Mouse (Mus musculus): ENCODE measurements around the gene Sgcb. TPM values are rescaled to one million over a fixed set of nuclear protein-coding genes. Genes with fewer than 3 reads are reported as not detected.

Gene Sgcb
- total RNA-seq (2021), result 10 to 100 TPM; 48.1 to 48.6 TPM

DNA sequence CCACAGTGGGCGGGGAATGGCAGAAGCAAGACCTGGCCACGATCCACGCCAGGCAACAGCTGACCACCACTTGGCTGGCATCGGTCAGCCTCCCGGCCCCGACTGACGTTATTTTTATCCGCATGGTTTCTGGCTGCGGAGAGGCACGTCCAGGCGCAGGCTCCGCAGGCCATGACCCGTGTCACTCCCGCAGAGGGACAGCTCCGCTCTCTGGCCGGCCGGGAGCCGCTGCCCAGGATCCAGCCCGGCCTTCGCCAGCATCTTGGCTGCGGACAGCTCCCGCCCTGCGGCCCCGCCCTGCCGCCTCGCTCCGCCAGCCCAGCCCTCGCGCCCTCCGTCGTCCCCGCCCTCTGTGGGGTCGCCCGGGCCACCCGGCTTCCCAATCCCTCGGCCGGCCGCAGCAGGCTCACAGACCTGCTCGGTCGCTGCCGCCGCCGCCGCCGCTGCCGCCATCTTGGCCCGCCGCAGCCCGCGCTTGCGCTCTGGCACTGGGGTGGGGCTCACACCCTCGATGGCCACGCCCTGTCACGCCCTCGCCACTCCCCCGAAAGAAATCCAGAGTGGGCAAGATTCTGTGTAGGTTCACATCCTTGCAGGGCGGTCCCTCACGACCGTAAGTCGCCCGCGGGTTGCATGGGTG, at the start of gene Sgcb:
Sgcb (minus strand) TSS at position 530 of the 640 bp plus-strand sequence.
- peak; percentile 84 to 89 for DNase-seq (ENCODE audit: low spot score in 2 of 2)
- intact Hi-C loops (cut with DNase I), result no loop called here

DNA sequence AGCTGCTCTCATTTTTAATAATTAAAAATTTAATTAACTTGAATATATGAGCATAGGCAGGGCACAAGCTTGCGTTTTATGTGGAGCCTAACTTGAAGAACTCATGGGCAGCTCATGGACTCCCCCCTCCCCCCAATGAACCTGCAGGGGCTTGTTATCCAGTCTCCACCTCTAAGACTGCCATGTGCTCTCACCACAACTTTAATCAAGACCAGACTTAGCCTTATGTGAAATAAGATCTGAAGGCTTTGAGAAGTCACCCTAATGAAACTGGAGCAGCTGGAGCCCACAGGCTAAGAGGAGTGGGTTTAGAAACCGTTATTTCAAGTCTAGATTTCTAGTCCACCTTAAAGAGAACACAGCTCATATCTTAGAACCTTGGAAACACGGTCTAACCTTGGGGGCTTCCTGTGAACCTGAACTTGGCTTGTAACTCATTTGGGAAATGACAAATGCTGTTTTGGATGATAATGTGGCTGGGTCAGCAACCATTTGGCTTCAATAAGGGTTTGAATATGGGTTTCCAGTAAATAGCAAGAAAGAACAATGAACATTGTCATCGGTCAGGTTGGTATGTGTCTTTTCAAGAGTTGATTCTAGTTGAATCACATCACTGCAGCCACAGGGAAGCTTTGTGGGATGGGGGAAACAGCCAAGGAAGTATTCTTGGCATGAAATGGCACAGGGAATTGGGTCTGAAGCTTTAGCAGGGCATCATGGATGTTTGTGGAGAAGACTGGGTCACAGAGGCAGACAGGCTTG, 46.8 kb upstream of the Sgcb start:
- intact Hi-C loops (cut with DNase I), result no loop called here
- no peak for DNase-seq (ENCODE audit: low spot score in 2 of 2)

- no peak for DNase-seq (ENCODE audit: low spot score in 2 of 2)
- intact Hi-C loops (cut with DNase I), result no loop called here
These were observed 46.2 kb upstream of the Sgcb start for GRCm38 (mm10) chr5:73693778-73694177.

DNA sequence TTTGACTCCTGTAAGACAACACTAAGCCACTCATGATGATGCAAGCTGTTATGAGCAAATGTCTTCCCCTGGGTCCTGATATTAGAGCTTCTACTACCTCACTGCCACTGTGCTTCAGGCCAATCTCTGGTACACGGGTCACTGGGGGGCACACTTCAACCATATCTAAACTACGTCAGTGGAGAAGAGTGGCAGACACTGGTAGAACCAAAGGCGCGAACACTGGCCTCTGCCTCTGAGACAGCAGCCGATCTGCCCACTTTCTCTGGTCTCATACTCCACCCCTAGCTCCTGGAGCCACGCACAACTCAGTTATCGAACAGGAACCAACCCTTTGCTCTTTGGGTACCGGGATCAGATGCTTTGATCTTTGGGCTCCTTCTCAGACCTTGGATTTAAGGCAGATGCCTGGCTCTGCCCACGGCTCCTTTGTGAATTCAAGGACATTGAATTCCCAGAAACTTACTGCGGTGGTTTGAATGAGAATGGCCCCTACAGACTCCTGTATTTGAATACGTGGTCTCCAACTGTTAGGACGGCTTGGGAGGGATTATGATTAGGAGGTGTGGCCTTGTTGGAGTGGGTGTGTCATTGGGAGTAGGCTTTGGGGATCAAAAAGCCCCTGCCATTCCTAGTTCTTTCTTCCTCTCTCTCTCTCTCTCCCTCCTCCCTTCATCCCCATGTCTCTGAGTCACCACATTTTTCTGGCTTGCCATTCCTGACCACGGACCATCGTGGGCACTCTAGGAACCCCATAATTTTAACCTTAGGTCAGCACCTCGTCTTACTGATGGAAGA, 44.3 kb upstream of the Sgcb start:
- intact Hi-C loops (cut with DNase I), result no loop called here
- no peak for DNase-seq (ENCODE audit: low spot score in 2 of 2)

- intact Hi-C loops (cut with DNase I), result no loop called here
- no peak for DNase-seq (ENCODE audit: low spot score in 2 of 2)
These were observed 42.6 kb upstream of the Sgcb start for GRCm38 (mm10) chr5:73690146-73690545.

DNA sequence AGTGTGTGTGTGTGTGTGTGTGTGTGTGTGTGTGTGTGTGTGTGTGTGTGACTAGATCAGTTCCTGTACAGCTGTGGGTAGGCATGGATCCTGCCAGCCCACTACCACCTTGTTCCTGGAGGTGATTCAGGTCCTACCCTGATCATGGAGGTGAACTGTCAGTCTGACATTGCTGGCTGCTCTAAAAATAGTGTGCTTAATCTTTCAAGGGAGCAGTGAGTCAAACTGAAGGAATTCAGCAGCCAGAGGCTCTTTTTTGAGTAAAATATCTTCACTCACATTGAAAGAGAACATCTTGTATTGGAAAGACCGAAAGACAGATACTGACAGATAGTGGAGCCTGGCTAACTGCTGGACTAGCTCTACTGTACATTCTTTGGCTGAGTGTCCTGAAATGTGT, 41.0 kb upstream of the Sgcb start:
- intact Hi-C loops (cut with DNase I), result loop anchor here (5.0 kb wide), 4 partner anchors 64 to 1469 kb away; no protein-coding TSS in a partner anchor
- DNase-seq (ENCODE audit: low spot score in 2 of 2), result no peak

DNA sequence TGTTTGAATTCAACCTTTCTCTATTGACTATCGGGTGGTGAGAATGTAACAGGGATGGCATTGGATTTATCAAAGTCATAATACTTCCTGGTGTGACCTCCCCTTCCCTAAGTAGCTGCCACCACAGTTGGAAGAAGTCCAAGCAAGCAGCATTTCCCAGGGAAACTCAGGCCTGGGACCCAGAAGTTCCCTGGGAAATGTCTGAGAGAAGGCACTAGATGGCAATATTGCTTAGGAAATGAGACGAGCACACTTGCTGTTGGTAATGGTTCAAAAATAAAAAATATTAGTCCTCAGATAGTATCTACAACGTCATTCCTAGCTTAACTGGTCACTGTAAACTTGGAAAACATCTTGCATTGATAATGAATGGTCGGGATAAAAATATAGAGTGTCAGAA, 38.6 kb upstream of the Sgcb start:
- no peak for DNase-seq (ENCODE audit: low spot score in 2 of 2)
- intact Hi-C loops (cut with DNase I), result loop anchor here (5.0 kb wide), 4 partner anchors 66 to 1471 kb away; no protein-coding TSS in a partner anchor

- intact Hi-C loops (cut with DNase I), result no loop called here
These were observed 36.3 kb upstream of the Sgcb start for GRCm38 (mm10) chr5:73683706-73684409.

GRCm38 (mm10) chr5:73683221-73683620, 35.6 kb upstream of the Sgcb start:
- no peak for DNase-seq (ENCODE audit: low spot score in 2 of 2)
- intact Hi-C loops (cut with DNase I), result no loop called here

More at GRCm38 (mm10) chr5:73683706-73684409, 36.3 kb upstream of the Sgcb start:
- no peak for DNase-seq (ENCODE audit: low spot score in 2 of 2)

DNA sequence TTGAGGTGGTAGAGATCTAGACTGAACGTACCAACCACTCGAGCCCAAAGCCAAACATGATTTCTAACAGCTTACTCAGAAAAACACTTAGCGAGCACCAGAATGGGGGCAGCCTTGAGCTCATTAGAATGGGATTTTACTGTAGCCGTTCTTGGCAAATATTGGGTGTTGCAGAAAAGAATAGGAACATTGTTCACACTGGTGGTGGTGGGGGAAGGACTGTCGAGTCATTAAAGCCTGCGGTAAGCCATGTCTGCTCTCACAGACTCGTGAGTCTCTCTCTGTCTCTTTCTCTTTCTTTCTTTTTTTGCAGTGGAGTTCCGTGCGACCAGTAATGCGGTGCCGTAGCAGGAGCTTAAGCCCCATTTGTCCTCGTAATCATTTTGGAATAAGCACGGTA, 29.0 kb upstream of the Sgcb start:
- intact Hi-C loops (cut with DNase I), result no loop called here
- DNase-seq (ENCODE audit: low spot score in 2 of 2), result peak in 1 of 2 experiments; percentile 19

- DNase-seq (ENCODE audit: low spot score in 2 of 2), result peak in 1 of 2 experiments; percentile 39
- intact Hi-C loops (cut with DNase I), result no loop called here
These were observed 28.0 kb upstream of the Sgcb start for GRCm38 (mm10) chr5:73675604-73676003.

DNA sequence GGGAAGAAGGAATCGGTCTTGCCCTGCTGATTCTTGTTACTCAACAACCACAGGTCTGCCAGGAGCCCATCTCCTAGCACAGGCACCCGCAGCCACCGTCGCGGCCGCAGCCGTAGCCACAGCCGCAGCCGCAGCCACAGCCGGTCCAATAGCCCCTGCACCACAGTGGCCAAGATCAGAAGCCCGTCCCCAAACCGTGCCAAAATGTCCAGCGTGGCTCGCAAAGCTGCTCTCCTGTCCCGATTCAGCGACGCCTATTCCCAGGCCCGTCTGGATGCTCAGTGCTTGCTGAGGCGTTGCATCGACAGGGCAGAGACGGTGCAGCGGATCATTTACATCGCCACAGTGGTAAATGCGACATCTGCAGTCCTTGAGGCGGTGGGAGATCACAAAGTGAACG, 21.8 kb upstream of the Sgcb start:
- intact Hi-C loops (cut with DNase I), result no loop called here
- no peak for DNase-seq (ENCODE audit: low spot score in 2 of 2)

- DNase-seq (ENCODE audit: low spot score in 2 of 2), result peak in 1 of 2 experiments; percentile 17
- intact Hi-C loops (cut with DNase I), result no loop called here
These were observed 20.3 kb upstream of the Sgcb start for GRCm38 (mm10) chr5:73667877-73668276.

GRCm38 (mm10) chr5:73666695-73667094, 19.1 kb upstream of the Sgcb start:
- intact Hi-C loops (cut with DNase I), result no loop called here
- no peak for DNase-seq (ENCODE audit: low spot score in 2 of 2)

DNA sequence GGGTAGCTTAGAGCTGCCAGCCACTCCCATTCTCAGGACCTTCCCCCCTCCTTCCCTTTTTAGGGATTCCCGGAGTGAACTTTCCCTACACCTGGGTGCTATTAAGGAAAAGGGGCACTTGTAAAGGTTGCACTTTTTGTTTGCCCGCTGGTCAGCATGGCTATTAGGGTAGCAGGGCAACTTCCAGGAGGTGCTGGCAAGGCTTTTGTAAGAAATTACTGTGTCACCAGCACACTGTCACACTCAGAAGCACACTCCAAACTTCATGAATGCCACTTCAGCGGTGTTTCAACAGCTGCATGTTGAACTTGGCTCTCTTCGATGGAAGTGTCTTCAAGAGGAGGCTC, 4.2 kb upstream of the Sgcb start:
- DNase-seq (ENCODE audit: low spot score in 2 of 2), result no peak
- intact Hi-C loops (cut with DNase I), result no loop called here

- DNase-seq (ENCODE audit: low spot score in 2 of 2), result no peak
- intact Hi-C loops (cut with DNase I), result no loop called here
These were observed 3.7 kb upstream of the Sgcb start, which contains the start of gene Spata18 for GRCm38 (mm10) chr5:73651061-73651854. TSS of gene Spata18 (plus strand) at chr5:73651379.

DNA sequence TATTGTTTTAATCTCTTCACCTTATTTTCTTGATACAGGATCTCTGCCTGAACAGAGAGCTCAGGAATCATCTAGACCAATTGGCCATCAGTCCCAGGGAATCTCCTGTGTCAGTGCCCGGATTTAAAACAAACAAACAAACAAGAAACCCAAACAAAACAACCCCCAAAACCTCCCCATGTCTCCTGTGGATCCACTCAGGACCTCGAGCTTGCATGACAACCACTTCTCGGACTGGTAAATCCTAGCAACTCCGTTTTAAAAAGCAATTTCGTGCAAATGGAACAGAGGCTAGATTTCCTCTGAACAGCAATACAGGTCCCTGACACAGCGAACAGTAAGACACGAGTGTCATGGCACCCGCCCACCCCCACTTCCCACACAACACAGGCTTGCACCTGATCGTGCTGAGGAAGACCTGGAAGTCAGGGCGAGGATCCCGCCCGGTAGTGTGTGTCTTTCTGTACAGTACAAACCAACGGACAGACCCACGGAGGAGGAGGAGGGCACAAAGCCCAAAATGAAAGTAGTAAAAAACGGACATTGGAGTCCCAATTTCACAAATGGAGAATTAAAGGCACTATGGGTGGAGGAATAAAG, 2.9 kb upstream of the Sgcb start:
- DNase-seq (ENCODE audit: low spot score in 2 of 2), result no peak
- intact Hi-C loops (cut with DNase I), result no loop called here

GRCm38 (mm10) chr5:73642091-73642490, 5.5 kb downstream of the Sgcb start:
- intact Hi-C loops (cut with DNase I), result no loop called here

DNA sequence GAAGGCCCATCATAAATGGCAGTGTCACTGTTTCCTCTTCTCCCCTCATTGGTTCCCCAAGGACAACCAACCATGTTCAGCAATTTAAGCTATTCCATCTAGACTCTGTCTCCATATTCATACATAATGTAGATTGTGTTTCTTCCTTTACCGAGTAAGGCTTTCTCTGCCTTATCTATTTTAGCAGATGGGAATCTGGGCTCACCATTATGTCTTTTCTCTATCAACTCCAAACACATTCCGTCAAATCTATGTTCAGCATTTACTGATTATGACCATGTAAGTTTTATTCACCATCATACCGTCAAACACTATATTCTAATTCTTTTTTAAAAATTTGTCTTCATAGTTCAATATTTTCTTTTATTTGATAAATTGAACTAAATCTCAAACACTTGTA, 6.5 kb downstream of the Sgcb start:
- DNase-seq (ENCODE audit: low spot score in 2 of 2), result no peak
- intact Hi-C loops (cut with DNase I), result no loop called here

More at GRCm38 (mm10) chr5:73642091-73642490, 5.5 kb downstream of the Sgcb start:
- peak in 1 of 2 experiments; percentile 35 for DNase-seq (ENCODE audit: low spot score in 2 of 2)

Data from left cerebral cortex, postnatal 25 days (tissue).